Mouse (Mus musculus): ENCODE measurements at regions not wholly inside any gene's neighbourhood (a gene's known extent, or its start where the extent isn't known, plus 50 kb on each side); places are given as distances from the start of the nearest gene placed in this dataset.

GRCm38 (mm10) chrX:75928903-75929302 is 53.9 kb upstream of the Pls3 start:
- TF ChIP-seq CTCF (IDR thresholded peaks at IDR 0.05; ENCODE audit: low read depth): no peak
- no peak for TF ChIP-seq EP300 (IDR thresholded peaks at IDR 0.05; ENCODE audit: low read depth)
